In the genomic region with DNA sequence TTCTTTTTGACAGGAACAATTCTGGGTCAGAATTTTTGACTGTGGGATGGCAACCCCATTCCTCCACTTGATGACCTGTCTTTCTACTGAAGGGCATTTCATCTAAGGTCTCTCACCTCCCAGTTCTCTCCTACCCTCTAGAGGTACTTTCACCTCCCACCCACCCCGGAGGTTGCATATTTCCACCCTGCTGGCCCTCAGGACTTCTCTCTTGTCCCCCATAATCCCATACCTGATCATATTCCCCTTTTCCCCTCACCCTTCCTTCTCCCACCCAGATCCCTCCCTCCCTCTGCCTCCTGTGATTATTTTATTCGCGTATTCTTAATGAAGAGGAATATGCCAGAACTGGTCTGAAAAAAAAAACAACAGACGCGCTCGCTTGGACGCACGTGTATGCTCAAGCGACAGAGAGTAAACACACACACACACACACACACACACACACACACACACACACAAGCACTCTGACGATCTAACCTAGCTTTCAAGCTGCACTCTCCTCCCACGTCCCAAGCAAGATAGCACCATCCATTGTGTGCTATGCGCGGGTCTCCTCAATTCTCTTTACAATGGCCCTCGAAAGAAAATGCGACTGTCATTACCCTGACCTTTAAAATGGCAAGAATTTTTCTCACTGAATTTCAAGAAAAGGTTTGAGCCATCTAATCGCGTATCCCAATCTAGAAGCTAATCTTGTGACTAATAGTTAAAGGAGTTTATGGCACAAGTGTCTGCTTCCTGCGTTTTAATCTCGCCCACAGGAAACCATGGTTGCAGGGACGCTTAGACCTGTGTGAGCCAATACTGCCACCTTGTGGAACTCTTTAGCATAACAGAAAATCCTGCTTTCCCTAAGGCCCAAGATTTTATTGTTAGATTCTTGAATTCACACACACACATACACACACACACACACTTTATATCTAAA, we compare ENCODE assay signal across 8 mouse cellular contexts.
DNase-seq lines count a peak whose midpoint lies in the region.

No protein-coding gene starts in this region.

- peak; percentile 51 for DNase-seq in ovary, postnatal 14 days (ENCODE audit: low spot score)
- no peak for DNase-seq in ovary, adult 18-20 months (ENCODE audit: low spot score)
- peak; percentile 65 for DNase-seq in cerebellum, adult 8-10 months
- peak; percentile 59 to 89 for DNase-seq in frontal cortex, adult 2 months (ENCODE audit: extremely low spot score in 1 of 2, low spot score in 1 of 2)
- peak; percentile 50 for DNase-seq in induced T-regulatory cell, adult 2 months (ENCODE audit: low read depth)
- peak; percentile 64 to 69 for DNase-seq in left cerebral cortex, adult 18-20 months (ENCODE audit: low spot score in 2 of 2)
- peak; percentile 61 for DNase-seq in lung, postnatal 25 days (ENCODE audit: low spot score)
- DNase-seq in right cerebral cortex, postnatal 25 days, result peak; percentile 45
